Mouse (Mus musculus): ENCODE data around the gene 2610008E11Rik. TPM values are rescaled to one million over a fixed set of nuclear protein-coding genes. Genes with fewer than 3 reads are reported as not detected.

Gene 2610008E11Rik
- polyA plus RNA-seq (2015; fragmentation: Nextera tagmentation; extraction: Ambion mirVana) = 26.0 and 28.5 TPM in 2 replicates

DNA sequence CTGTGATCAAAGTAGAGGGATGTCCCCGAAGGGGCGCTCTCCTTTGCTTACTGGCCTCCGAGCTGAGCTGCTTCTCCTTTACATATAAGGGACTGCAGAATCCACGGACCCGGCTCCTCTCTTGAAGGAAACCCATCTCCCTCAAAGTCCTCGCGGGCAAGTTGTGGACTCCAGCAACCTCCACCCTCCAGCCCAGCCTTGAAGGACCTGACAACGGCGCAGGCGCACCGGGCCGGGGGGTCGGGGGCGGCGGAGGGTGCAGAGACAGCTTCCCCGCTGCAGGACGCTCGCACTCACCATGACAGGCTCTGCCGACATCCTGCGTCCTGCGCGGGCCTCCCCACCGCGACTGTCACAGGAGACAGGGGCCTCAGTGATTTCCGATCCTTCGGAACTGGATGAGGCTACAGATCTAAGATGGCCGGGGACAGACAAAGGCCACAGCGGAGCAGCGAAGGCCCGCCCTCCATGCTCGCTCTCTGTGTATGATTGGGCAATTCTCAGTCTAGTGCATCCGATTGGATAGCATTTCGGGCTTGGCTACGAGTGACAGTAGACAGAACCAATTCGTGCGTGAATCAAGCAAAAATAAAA lies at the start of gene 2610008E11Rik:
TSS of gene 2610008E11Rik (minus strand) at position 440 of the 594 bp plus-strand sequence.

DNA sequence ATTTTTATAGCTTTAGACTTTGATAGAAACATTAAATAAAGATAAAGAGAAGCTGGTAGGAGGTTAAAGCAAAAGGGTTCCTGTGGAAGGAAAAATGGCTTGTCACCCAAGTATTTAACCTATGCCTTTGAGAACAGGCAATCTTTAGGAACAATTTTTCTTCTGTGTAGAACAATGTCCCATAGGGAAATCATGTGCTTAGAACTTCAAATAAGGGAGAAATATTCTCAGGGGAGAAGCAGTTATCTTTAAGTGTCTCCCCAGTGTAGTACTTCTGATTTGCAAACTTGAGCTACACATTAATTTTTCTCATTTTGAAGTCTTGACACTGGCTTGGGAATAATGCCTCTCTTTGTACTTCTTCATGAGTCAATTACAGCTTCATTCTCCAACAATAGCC lies 69.0 kb downstream of the 2610008E11Rik start, which contains the start of gene Olfr57:
TSS of gene Olfr57 (plus strand) at position 301 of the 400 bp plus-strand sequence.

Other genes with a start within 250 kb of the 2610008E11Rik start
- not detected in 2 replicates for gene Olfr1356, start 245.4 kb downstream of the 2610008E11Rik start, polyA plus RNA-seq (2015; fragmentation: Nextera tagmentation; extraction: Ambion mirVana)
- not detected in 2 replicates for gene Olfr1355, start 222.1 kb downstream of the 2610008E11Rik start, polyA plus RNA-seq (2015; fragmentation: Nextera tagmentation; extraction: Ambion mirVana)
- gene Olfr1354, start 184.4 kb downstream of the 2610008E11Rik start, polyA plus RNA-seq (2015; fragmentation: Nextera tagmentation; extraction: Ambion mirVana) = not detected in 2 replicates
- not detected in 2 replicates for gene Olfr8, start 147.0 kb downstream of the 2610008E11Rik start, polyA plus RNA-seq (2015; fragmentation: Nextera tagmentation; extraction: Ambion mirVana)
- gene Olfr1353, start 134.3 kb downstream of the 2610008E11Rik start, polyA plus RNA-seq (2015; fragmentation: Nextera tagmentation; extraction: Ambion mirVana) = not detected in 2 replicates
- gene Olfr1352, start 116.5 kb downstream of the 2610008E11Rik start, polyA plus RNA-seq (2015; fragmentation: Nextera tagmentation; extraction: Ambion mirVana) = not detected in 2 replicates
- not detected in 2 replicates for gene Olfr1351, start 85.1 kb downstream of the 2610008E11Rik start, polyA plus RNA-seq (2015; fragmentation: Nextera tagmentation; extraction: Ambion mirVana)
- gene Olfr57, start 68.9 kb downstream of the 2610008E11Rik start, polyA plus RNA-seq (2015; fragmentation: Nextera tagmentation; extraction: Ambion mirVana) = 0.21 and 0.47 TPM in 2 replicates
- not detected in 2 replicates for gene Vmn2r80, start 51.2 kb upstream of the 2610008E11Rik start, polyA plus RNA-seq (2015; fragmentation: Nextera tagmentation; extraction: Ambion mirVana)
- gene Vmn2r81, start 150.1 kb upstream of the 2610008E11Rik start, polyA plus RNA-seq (2015; fragmentation: Nextera tagmentation; extraction: Ambion mirVana) = not detected in 2 replicates

All from neural tube, postnatal 0 days (tissue).